ENCODE assay signal across 9 mouse cellular contexts in the genomic region with DNA sequence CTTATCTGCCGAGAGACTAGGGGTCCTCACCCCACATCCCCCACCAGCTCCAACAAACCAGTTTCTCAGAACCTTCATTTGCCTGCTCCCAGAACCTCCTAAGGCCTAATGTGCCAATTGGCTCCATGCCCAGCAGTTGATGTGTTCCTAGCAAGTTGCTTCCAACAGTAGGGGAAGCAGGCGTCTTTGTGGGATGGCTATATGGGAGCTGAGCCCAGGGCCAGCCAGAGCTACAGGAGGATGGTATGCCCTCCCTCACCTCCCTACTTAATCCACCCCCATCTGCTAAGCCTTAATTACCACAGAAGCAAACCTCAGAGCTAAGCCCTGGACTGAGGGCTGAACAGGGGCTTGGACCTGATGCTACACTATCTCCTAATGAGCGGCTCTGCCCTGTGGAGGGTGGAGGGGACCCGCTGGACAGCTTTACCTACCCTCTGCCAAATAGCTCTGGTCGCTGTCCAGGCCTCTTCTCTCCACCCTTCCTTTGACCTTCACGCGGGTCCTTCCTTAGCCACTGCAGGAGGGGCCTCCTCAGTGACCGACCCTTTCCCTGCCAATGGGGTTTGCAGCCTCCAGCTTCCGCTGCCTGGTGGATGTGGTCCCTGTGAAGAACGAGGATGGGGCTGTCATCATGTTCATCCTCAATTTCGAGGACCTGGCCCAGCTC. TPM values are rescaled to one million over a fixed set of nuclear protein-coding genes. Genes with fewer than 3 reads are reported as not detected.
A peak's percentile ranks its signal among the peaks of the same experiment; 100 is the strongest.
DNase-seq lines count a peak whose midpoint lies in the region; ATAC-seq and TF ChIP-seq lines count a peak whose summit lies in the region.
"Had no signal": no experiment of that assay in that cellular context is flagged by ENCODE, and none has a peak within 500 bp of the region (broad histone marks: within the 10 kb centered on the region; RNA-seq: fewer than 3 reads in every experiment).

No protein-coding gene starts in this region.

- H3K4me1 ChIP-seq in heart, embryonic 10.5 days, result peaks cover 17% of the 10 kb centered on the region
- H3K4me1 ChIP-seq in hindbrain, postnatal 0 days (ENCODE audit: insufficient read depth, low read length), result peaks cover 8% of the 10 kb centered on the region

- 52% methylated on average over 11 of the region's 11 CpGs for WGBS in heart, embryonic 10.5 days
- 40% methylated on average over 11 of the region's 11 CpGs for WGBS in hindbrain, postnatal 0 days

- peak; percentile 27 for DNase-seq in heart, adult 8-10 months (ENCODE audit: low spot score)
- no peak for DNase-seq in heart, embryonic 10.5 days (ENCODE audit: low spot score)
- peak; percentile 68 for DNase-seq in testis, postnatal 10 days (ENCODE audit: low spot score)
- DNase-seq in testis, postnatal 14 days (ENCODE audit: low spot score), result no peak
- peak; percentile 85 for DNase-seq in hindbrain, postnatal 0 days (ENCODE audit: low spot score)
- DNase-seq in right cerebral cortex, postnatal 4 days, result peak; percentile 62
- no peak for DNase-seq in urinary bladder, postnatal 4 days (ENCODE audit: low spot score in 2 of 2)
- DNase-seq in spleen, adult 18-20 months, result no peak

- peaks cover 67% of the 10 kb centered on the region for H3K27me3 ChIP-seq in heart, embryonic 10.5 days (ENCODE audit: insufficient read depth, poor library complexity, severe bottlenecking)
- H3K27me3 ChIP-seq in hindbrain, postnatal 0 days (ENCODE audit: insufficient read depth, low read length), result no peaks in the 10 kb centered on the region

- 0 out of 2 replicates have a peak overlapping the region, but pooled peaks have one; percentile 17 for H3K9ac ChIP-seq in hindbrain, postnatal 0 days (replicated peaks; ENCODE audit: low read length)

- no peak overlapping the region for H3K4me3 ChIP-seq in heart, embryonic 10.5 days
- no peak overlapping the region for H3K4me3 ChIP-seq in hindbrain, postnatal 0 days (ENCODE audit: low read length)

- no peak overlapping the region for H3K4me2 ChIP-seq in hindbrain, postnatal 0 days (ENCODE audit: low read depth, low read length)

- no peak for TF ChIP-seq CTCF in hindbrain, postnatal 0 days (IDR thresholded peaks at IDR 0.05; ENCODE audit: low read depth)

- H3K9me3 ChIP-seq in heart, embryonic 10.5 days, result no peaks in the 10 kb centered on the region
- no peaks in the 10 kb centered on the region for H3K9me3 ChIP-seq in hindbrain, postnatal 0 days (ENCODE audit: low read length)

- no peak overlapping the region for H3K27ac ChIP-seq in heart, embryonic 10.5 days
- peak overlapping the region; percentile 58 for H3K27ac ChIP-seq in hindbrain, postnatal 0 days

- peak; percentile 78 for ATAC-seq in hindbrain, postnatal 0 days

- no peaks in the 10 kb centered on the region for H3K36me3 ChIP-seq in heart, embryonic 10.5 days
- no peaks in the 10 kb centered on the region for H3K36me3 ChIP-seq in hindbrain, postnatal 0 days (ENCODE audit: insufficient read depth, low read length)

RNA-seq across cellular contexts. Expression of a gene that starts 5.8 kb away (rescaled TPM):
- total RNA-seq in heart, adult 8-10 months (2022), result not detected
- 0.43 and 0.72 TPM in 2 replicates for polyA plus RNA-seq in heart, embryonic 10.5 days (2016; fragmentation: Nextera tagmentation; extraction: Ambion mirVana)
- 4.3 and 7.9 TPM in 2 replicates for total RNA-seq in hindbrain, postnatal 0 days (2014; rRNA removed)
- polyA plus RNA-seq in hindbrain, postnatal 0 days (2015; fragmentation: Nextera tagmentation; extraction: Ambion mirVana), result 2.4 and 3.0 TPM in 2 replicates

RNA-seq across cellular contexts. Expression of a gene that starts 19.2 kb away (rescaled TPM):
- total RNA-seq in heart, adult 8-10 months (2022), result not detected
- polyA plus RNA-seq in heart, embryonic 10.5 days (2016; fragmentation: Nextera tagmentation; extraction: Ambion mirVana), result not detected in 2 replicates
- not detected in 2 replicates for total RNA-seq in hindbrain, postnatal 0 days (2014; rRNA removed)
- not detected in 2 replicates for polyA plus RNA-seq in hindbrain, postnatal 0 days (2015; fragmentation: Nextera tagmentation; extraction: Ambion mirVana)
- total RNA-seq: layer of hippocampus, adult 18-20 months had no signal

RNA-seq across cellular contexts. Expression of a gene that starts 23.0 kb away (rescaled TPM):
- total RNA-seq in heart, adult 8-10 months (2022), result 10 to 100 TPM; 35.1 to 41.9 (median 38.4) TPM
- polyA plus RNA-seq in heart, embryonic 10.5 days (2016; fragmentation: Nextera tagmentation; extraction: Ambion mirVana), result 60.4 and 69.6 TPM in 2 replicates
- total RNA-seq in hindbrain, postnatal 0 days (2014; rRNA removed), result 265 and 283 TPM in 2 replicates
- 127 and 137 TPM in 2 replicates for polyA plus RNA-seq in hindbrain, postnatal 0 days (2015; fragmentation: Nextera tagmentation; extraction: Ambion mirVana)

RNA-seq across cellular contexts. Expression of a gene that starts 45.9 kb away (rescaled TPM):
- 10 to 100 TPM; 13.9 to 25.6 (median 19.4) TPM for total RNA-seq in heart, adult 8-10 months (2022)
- 0.43 and 0.65 TPM in 2 replicates for polyA plus RNA-seq in heart, embryonic 10.5 days (2016; fragmentation: Nextera tagmentation; extraction: Ambion mirVana)
- 31.1 and 35.9 TPM in 2 replicates for total RNA-seq in hindbrain, postnatal 0 days (2014; rRNA removed)
- polyA plus RNA-seq in hindbrain, postnatal 0 days (2015; fragmentation: Nextera tagmentation; extraction: Ambion mirVana), result 10.3 and 11.1 TPM in 2 replicates

RNA-seq across cellular contexts. Expression of a gene that starts 52.2 kb away (rescaled TPM):
- 10 to 100 TPM; 56.4 to 73.0 (median 65.0) TPM for total RNA-seq in heart, adult 8-10 months (2022)
- polyA plus RNA-seq in heart, embryonic 10.5 days (2016; fragmentation: Nextera tagmentation; extraction: Ambion mirVana), result 11.5 and 11.6 TPM in 2 replicates
- total RNA-seq in hindbrain, postnatal 0 days (2014; rRNA removed), result 19.4 and 28.9 TPM in 2 replicates
- polyA plus RNA-seq in hindbrain, postnatal 0 days (2015; fragmentation: Nextera tagmentation; extraction: Ambion mirVana), result 6.1 and 6.4 TPM in 2 replicates

Comparison
In these comparisons a context has a peak if more than half of its experiments do, and no peak if none do; other contexts are left out.
1. DNase-seq: peak in heart, adult 8-10 months (single experiment), testis, postnatal 10 days (single experiment), hindbrain, postnatal 0 days (single experiment) and right cerebral cortex, postnatal 4 days (single experiment); none in heart, embryonic 10.5 days (single experiment), testis, postnatal 14 days (single experiment), urinary bladder, postnatal 4 days (0 of 2) and spleen, adult 18-20 months (0 of 2).